Mouse (Mus musculus) forelimb bud, embryonic 11.5 days (tissue): ENCODE measurements around the gene Dysf.
A peak's percentile ranks its signal among the peaks of the same experiment; 100 is the strongest.

Source experiments
- DNase-seq: peaks from one replicate; pipeline ENCODE4 v3.0.0-alpha.2; 2012; ENCODE audit warnings: low read depth, low spot score

Gene Dysf

DNA sequence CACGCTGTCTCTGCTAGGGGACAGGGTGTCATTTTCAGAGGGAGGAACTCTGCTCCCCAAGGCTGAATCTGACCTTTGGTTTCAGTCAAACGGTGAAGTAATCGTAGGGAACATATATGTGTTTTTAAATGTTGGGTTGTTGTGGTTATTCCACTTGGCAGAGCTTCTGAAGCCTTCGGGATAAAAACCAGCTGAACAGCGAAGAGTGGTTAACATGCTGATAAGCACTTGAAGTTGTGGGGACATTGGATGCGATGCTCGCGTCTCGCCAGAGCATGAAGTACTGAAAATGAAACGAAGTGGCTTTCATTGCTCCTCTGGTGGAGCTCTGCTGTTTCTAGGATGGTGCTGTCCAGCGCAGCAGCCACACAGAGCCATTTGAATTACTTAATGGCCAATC lies 102.7 kb downstream of the Dysf start:
- DNase-seq, result no peak

DNA sequence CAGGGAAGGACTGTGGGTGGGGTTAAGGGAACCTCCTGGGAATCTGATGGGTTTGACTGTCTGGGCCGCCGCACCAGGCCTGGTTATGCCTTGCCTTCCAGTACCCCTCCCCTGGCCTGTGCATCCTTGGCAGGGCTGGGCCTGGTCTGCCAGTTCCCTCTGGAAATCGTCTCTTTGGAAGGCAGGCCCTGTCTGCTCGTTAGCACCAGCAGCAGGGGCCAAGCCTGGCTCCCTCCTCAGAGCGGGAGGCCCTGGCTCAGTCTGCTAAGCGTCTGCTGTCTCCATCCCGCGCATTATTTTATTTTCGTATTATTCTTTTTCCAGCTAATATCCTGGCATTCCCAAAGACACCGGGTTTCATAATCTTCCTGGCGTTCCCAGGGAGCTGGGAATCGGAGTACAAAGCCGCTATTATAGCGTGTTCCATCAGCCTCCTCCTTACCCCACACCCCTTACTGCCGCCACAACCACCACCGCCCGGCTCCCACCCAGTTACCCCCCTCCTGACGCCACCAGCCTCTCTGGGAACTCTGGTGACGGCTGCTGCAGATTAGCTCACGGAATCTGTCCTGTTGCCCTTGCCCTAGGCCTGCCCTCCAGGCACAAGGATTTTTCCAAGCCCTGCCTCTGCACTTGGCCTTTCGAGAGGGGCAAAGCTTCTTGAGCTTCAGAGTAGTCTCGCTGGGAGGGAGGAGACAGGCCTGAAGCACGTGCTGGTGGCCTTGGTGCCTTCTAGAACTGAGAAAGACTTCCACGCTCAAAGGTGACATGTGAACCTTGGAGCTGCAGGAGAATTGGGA lies 111.5 kb downstream of the Dysf start:
- DNase-seq, result no peak

DNA sequence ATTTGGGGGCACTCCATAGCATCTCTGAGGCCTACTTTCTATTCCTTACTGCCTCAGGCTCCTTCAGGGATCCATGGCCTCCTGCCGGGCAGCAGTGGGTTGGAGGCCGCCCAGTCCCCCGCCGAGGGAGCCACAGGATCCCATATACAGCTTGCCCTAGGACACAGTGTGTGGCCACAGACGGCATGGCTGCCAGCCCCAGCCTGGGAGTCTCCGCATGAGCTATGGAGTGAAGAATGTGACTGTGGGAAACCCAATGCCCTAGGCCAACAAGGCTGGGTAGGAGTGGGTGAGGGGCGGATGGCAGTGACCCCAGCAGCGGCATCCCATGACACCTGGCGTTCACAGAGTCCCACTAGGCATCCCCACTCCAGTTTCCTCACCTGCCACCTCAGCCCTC lies 116.2 kb downstream of the Dysf start:
- DNase-seq, result no peak

DNA sequence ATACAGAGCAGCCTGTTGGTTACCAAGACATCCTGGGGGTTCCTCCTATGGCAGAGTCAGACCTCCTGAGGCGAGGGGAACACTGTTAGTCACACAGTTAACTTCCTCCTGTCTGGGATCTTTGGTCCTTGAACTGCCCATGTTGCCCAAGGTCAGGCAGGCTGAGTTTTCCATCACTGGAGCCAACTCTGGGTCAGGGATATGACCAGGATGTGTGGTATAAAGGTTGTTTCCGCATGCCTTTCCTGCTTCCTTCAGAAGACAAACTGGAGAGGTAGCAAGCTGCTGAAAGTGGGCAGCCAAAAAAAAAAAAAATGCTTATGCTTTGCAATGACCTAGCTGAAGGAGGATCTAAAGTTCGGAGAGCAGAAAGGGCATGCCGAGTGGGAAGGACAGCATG lies 116.7 kb downstream of the Dysf start:
- no peak for DNase-seq

DNA sequence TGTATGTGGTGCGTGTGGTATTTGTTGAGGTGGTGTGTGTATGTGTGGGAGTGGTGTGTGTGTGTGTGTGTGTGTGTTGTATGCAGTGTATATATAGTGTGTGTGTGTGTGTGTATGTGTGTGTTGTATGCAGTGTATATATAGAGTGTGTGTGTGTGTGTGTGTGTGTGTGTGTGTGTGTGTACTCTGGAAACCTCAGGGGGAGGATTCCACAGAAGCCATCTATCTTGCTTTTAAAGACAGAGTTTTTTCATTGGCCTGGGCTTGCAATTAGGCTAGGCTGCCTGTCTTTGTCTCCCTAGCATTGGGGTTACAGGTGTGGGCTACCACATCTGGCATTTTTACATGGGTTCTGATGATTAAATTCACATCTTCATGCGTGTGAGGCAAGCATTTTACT lies 119.8 kb downstream of the Dysf start:
- no peak for DNase-seq

DNA sequence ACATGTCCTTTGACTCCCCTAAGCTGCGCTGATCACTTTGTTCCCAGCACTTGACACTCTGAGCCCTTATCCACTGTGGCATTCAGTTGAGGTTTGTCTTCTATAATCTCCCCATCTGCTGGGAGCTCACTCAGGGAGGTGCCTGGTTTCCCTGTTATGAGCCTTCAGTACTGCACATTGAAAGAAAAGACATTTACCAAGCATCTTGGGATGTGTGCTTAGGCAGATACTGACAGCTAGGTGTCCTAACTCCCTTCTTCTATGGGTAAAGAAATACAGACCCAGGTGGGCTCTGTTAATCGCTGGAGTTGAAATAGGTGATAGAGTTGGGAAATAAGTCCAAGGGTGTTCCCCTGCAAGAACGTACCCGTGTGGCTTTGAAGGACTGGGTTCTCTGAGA lies 122.5 kb downstream of the Dysf start:
- DNase-seq, result no peak

DNA sequence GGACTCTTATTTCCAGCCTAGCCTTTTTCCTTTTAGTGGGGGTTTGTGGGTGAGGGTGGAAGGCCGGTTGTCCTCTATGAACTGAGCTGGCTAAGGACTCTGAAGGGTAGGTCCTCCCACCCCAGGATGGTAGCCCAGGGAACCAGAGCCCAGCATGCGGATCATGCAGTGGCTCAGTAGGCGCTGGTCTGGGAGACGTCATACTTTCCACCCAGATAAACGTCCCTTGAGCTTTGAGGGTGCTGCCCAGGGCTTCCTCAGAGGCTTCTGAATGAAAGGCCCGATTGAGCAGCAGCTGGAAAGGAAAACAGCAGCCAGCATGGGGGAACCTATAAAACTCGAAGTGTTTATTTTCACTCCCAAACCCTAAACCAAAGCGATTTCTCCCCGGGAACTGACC lies 123.1 kb downstream of the Dysf start:
- no peak for DNase-seq

DNA sequence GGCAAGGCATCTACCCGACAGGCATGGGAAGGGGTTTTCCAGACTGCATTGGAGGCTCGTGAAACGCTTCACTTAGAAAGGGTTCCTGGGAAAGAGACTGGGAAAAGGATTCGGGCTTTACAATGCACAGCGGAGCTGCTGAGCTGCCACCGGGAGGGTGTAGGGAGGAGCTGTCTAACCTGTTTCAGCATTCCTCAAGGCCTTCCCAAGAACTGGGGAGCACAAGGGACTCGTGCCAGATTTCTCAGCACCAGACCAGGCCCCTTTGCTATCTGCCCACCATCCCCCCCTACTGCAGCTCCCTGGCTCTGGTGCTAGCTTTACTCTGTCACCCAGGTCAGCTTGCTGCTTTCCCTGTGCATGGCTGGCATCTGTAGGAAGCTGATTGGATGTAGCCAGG lies 124.7 kb downstream of the Dysf start:
- no peak for DNase-seq

DNA sequence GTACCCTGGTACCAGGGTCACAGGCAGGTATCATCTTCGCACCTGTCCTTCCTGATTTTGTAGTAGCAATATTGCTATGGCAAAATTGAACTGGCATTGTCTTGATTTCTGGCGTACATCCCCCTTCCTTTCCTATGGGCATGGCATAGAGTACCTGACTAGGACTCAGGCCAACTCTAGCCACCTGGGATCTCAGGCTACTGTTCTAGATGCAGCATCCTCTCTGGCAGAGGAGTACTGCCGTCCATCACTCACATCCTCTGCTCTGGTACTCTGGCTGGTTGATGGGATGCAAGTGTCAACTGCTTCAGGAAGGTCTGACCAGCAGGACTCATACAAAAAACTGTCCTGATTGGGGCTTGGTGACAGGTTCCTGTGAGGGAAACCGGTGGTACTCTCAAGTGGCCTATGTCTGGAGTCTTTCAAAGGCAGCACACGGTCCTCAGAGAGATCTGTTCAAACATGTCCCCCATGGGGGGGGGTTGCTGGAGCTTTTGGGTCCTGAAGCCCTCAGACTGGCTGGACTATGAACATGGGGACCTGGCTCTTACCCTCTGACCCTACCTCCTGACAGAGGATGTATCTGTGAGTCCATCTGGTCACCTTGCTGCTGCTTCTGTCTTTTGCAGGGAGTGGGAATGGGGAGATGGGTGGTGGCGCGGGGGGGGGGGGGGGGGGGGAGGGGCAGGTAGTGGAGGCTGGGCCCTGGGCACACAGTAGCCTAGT lies 125.8 kb downstream of the Dysf start:
- DNase-seq, result no peak

DNA sequence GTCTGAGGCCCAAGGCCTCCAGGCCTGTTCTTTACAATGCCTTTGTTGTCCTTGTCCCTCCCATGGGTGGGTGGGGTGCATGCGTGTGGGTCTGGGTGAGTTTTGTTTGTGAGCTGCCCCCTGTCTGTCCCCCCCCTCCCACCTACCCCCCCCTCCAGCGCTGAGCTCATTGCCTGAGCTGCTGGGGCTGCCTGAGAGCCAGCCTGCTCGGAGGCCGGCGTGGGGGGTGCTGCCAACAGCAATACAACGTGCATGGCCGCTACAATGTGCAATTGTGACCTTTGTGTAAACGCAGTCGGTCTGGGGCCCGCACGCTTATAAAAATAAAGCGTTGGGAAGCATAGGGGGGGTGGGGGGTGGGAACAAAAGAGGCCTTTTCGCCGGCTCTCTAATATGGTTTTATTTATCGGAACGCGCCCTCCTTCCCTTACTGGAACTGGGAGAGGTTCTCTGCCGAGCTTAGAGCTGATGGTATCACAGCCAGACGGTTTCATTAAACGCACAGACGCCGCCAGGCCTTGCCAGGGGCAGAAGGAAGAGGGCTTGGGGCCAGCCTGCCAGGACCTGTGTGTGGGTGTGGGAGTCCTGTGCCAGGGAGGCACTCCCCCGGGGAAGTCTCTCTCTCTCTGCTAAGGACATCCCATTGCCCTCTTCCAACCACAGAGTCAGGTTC lies 126.5 kb downstream of the Dysf start:
- peak; percentile 67 for DNase-seq

DNA sequence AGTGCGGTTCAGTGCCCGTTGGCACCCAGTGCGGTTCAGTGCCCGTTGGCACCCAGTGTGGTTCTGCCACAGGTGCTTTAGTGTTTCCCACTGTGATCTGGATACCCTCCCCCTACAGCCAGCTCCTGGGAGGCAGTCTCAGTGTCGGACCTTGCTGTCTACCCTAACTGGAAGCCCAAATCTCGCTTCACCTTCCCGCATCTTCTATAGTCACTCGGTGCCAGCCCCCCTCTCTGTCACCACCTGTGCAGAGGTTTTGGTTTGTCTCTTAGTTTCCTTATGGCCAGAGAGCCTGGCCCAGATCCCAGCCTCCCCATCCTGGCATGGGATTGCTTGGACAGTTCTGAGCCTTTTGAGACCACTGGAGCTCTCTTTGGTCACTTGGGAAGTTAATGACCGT lies 127.3 kb downstream of the Dysf start:
- DNase-seq, result no peak

DNA sequence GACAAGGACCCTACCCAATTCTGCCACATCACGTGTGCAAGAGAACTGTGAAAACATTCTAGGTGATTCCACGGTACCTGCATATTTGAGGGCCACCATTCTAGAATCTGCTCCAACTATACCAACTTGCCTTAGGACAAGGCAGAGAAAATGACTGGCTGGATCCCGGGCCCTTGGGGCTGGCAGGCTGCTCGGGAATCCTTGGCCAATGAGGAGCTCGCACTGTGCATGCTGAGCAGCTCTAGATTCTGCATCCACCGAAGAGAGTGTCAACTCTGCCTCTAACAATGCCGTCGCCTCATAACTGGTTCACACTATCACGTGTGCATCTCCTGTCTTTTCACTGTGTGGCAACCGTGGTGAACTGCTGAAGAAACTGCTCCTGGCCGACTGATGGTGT lies 128.0 kb downstream of the Dysf start:
- no peak for DNase-seq

DNA sequence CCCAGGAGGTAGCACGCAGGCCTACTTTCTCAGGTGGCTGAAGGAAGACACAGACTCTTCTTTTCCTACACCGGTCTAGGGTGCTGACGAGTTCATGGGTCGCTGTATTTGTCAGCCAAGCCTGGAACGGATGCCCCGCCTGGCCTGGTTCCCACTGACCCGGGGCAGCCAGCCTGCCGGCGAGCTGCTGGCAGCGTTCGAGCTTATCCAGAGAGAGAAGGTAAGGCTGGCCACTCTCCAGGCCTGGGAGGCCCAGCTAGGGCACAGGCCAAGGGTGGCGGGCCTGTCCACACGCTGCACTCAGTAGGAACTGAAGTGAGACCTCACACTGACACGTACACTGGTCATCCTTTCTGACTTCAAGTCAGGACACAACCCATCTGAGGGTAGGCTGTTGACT lies 131.5 kb downstream of the Dysf start:
- no peak for DNase-seq

DNA sequence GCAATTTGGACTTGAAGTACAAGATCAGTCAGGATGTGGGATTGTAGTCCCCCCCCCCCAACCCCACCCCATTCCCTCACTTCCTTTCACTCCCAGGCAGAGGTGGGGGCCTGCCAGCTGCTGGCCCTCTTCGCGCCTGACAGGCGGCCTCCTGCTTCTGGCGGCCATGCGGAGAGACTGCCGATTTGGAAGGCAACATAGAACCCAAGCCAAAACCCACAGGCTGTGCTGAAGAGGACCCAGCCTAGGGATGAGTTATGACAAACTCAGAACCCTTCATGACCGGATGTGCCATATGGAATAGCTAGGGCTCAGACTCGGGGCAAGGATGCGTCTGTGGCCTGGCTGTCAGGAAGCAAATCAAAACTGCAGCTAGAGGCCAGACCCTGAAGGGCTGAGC lies 134.1 kb downstream of the Dysf start:
- no peak for DNase-seq

DNA sequence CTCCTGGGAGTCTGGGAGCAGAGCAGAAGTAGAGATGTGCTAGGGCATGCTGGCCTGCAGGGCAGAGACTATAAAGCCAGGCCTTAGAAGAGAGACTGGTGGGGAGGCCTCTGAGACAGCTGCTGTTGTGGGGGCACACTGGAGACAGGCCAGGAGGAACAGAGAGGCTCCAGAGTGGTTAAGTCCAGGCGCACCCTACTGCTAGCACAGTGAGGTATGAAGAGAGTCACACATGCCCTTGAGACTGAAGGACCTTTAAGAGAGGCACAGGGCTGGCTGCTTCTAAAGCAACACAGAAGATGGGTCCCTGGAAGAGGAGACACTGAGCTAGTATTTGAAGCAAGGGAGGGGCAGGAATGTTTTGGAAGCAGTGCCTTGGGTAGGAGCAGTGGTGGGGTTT lies 134.9 kb downstream of the Dysf start:
- DNase-seq, result no peak

DNA sequence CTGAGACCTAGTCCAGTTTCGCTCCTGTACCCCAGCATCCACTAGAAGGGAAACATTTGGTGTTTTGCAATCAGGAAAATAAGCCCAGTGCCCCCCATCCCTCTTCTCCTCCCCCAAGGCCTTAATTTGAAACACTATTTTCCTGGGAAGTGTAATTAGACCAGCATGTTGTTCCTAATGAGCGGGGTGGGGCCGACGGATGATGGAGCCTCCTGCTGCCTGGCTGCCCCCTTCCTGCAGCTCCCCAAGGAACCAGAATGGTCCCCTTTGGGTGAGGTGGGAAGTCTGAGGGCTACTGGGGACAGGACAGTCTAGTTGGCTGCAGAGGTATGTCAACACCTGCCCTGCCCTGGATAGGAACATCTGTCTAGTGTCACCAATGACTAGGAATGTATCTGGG lies 136.0 kb downstream of the Dysf start:
- DNase-seq, result no peak

DNA sequence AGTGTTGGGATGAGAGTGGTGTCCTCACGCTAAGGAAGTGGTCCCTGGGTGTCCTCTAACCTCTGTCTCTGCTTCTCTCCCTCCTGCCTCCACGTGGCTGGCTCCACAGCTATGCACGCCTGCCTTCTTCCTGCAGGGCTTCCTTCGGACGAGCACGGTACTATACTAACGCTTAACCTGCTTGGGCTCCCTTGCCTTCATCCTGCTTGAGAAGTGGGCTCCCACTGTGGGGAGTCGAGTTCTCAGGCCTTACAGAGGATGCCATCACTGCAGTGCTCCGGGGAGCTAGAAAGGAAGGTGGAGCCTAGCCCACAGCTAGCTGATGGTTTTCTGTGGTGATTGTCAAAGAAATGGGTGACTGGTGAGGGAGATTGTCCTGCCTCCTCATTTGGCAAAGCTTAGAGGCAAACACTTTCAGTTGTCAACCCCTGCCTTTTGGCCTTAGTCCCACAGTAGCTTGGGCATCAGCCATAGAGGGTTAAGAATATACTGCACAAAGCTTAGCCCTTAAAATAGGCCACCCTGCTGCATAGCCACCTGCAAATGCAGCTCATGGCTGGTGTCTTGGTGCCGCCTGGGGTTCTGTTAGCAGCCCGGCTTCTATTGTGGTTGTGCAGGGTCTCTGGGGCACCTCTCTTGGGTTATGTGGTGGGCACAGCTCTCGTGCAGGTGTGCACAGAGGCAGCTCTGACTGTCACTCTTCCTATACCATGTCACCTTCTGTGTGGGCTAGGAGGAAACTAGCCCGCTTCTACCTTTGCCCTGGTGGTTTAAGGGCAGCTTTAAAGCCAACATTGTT lies 139.0 kb downstream of the Dysf start:
- no peak for DNase-seq

DNA sequence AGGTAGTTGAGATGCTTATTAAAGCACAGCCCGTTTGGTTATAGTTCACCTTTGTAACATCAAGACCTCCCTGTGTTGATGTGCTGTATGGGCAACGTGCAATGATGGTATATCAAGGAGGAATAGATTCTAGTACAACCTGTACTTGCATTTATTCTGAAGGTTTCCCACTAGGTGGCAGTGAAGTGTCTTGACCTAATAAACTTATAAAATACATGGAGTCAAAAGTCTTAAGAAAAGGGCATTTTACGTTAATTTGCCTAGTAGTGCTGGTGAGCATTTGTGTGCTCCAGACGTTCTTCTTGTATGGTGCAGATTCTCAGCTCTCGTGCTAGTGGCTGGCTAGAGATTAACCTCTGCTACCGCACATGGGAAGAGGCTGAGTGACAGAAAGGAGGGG lies 140.1 kb downstream of the Dysf start:
- peak; percentile 39 for DNase-seq

DNA sequence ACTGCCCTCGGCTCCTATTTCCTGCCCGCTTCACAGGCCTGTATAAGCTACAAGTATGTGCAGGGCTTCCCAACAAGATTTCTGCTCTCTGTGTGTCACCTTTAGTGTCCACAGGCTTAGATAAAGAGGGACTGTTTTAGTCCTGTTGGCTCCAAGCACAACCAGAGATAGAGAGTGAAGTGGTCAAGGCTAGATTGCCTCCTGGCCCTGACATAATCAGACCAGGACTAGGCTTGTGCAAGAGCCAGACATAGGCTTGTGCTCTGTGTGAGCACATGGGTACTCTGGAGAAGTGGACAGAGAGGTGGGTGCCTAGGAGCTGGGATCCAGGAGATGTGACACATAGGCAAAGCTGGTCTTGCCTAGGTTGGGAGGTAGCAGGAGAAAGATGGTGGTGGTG lies 146.1 kb downstream of the Dysf start:
- DNase-seq, result no peak

DNA sequence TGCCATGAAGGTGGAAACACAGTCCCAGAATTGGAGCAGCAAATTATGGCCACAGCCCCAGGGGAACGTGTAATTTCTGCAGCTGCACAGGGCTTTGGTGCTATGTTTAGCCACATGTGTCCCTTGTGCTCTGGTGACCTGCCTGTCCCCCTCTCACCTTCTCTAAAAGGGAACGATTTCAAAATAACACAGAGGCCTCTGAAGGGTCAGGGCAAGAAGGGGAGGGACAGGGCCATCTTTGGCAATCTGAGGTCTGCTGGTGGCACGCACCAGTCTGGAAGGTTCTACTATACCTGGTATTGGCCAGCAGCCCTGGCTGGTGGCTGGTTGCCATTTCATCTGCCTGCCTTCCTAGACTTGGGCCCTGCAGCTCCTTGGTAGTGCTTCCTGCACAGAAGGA lies 147.4 kb downstream of the Dysf start:
- DNase-seq, result no peak

DNA sequence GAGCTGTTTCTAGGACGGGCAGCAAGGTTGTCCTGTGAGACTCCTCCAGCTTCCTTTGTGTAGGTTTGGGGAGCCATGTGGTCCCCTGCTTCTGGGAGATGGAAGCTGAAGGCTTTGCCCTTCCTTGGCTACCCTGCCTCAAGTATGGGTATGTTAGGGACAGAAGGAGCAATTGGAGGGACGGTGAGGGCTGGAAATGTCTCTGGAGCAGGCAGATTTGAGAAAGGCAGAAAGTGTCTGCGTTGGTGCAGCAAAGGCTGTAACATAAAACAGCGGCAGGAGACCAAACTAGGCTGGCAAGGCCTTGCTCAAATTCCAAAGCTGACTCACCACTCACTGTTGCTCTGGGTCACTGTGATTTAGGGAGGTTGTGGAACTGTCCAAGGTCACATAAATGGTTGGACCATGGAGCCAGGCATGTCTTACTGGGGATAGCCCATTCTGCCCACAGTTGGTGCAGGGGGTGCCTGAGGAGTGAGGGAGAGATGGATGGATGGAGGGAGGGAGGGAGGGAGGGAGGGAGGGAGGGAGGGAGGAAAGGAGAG lies 148.2 kb downstream of the Dysf start:
- no peak for DNase-seq

DNA sequence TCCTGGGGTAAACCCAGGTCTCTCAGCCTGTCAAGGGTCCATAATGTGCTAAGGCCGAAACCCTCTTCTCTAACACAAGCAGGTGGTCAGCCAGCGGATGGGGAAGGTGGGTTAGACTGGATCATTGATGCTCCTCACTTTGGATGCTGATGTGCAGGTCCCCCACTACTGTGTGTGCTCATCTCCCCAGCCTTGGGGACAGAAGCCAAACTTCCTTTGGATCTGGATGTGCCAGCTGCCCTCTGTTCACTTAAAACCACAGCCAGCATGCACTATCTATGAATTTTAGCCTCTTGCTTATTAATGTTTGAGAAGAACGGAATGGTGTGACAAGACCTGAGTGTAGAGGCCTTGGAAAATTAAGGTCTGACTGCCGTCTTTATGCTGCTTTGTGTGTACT lies 150.7 kb downstream of the Dysf start:
- DNase-seq, result no peak
